Mouse (Mus musculus): ENCODE results near the gene Upf1. TPM values are rescaled to one million over a fixed set of nuclear protein-coding genes. Genes with fewer than 3 reads are reported as not detected.
A peak's percentile ranks its signal among the peaks of the same experiment; 100 is the strongest.

Upf1 gene
- total RNA-seq, 2 experiments from 2014 or later = 18.4 to 32.5 TPM

GRCm38 (mm10) chr8:70361484-70362032 is 8.5 kb upstream of the Upf1 start:
- ATAC-seq (replicated peaks; ENCODE audit: low FRiP score, poor library complexity, severe bottlenecking) = no peak

DNA sequence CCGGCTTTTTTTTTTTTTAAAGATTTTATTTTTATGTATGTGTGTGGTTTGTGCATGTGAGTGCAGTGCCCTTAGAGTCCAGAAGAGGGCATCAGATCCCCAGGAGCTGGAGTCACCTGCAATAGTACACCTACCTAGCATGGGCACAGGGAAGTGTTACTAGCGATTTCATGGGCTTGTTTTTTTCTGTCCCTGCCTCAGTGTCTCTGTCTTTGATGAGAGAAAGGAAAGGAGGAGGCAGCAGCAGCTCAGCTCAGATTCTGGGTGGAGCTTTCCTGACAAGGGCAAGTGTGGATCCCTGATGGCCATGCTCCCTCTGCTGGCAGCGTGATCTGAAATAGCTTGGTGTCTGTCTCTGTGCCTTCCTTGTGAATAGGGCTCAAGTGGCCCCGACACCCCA is 7.7 kb upstream of the Upf1 start:
- peak; percentile 60; the same call in 1 of the 2 replicates for ATAC-seq (replicated peaks; ENCODE audit: low FRiP score, poor library complexity, severe bottlenecking)

- ATAC-seq (replicated peaks; ENCODE audit: low FRiP score, poor library complexity, severe bottlenecking) = no peak
These were observed 6.3 kb upstream of the Upf1 start for GRCm38 (mm10) chr8:70359411-70359810.

GRCm38 (mm10) chr8:70356111-70356510 is 3.0 kb upstream of the Upf1 start:
- ATAC-seq (replicated peaks; ENCODE audit: low FRiP score, poor library complexity, severe bottlenecking) = peak; percentile 50

DNA sequence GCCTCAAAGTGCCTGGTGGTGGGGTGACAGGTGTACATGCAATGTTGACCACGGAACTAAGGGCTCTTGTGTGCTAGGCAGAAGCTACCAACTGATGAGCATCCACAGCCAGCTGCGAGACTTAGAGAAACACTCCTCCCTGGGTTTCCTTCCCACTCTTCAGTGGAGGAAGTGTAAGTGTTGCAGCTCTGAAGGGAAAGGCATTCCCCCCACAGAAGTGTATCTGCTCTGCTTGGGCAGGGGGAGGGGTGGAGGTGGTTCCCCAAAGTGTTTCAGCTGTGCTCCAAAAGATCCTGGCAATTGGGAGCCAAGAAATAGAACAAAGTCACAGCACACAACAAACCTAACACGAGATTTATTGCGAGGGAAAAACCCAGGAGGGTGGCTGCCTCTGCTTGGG is 926 bp upstream of the Upf1 start:
- ATAC-seq (replicated peaks; ENCODE audit: low FRiP score, poor library complexity, severe bottlenecking) = no peak

DNA sequence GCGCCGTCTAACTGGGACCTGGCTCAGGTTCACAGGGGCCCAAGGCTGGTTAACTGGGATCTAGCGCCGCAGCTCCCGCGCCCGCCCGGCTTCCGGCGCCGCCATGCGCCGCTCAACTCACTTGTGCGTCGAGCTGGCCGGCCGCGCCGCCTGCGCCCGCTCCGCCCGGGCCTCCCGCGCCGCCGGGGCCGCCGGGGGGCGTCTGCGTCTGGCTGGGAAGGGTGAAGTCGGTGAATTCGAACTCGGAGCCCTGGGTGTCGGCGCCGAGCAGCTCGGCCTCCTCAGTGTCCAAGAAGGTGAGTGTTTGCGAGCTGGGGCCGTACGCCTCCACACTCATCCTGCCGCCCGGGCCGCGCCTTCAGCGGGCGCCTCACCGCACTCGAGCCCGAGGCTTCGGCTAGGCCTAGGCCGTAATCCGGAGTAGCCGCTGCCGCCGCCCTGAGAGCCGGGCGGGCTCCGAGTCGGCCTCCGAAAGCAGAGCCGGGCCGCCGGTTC is 374 bp downstream of the Upf1 start:
- peak; percentile 18; the same call in 1 of the 2 replicates for ATAC-seq (replicated peaks; ENCODE audit: low FRiP score, poor library complexity, severe bottlenecking)

DNA sequence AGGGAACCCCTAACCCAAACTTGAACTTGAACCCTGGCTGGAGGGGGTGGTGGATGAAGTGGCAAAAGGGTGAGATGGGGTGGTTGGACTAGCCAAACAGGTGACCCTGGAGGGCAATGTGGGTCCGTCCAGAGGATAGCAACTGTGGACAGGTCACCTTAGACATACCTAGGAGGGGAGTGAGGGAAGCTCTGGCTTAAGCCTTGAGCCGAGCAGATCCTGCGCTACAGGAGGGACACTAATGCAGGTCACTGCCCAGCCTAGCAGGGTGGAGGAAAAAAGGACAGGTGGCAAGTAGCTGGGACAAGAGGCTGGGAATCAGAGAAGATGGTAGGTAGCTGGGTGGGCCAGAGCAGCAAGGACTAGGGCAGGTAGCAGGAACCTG is 1.1 kb downstream of the Upf1 start:
- ATAC-seq (replicated peaks; ENCODE audit: low FRiP score, poor library complexity, severe bottlenecking) = no peak

GRCm38 (mm10) chr8:70351035-70351999 is 1.8 kb downstream of the Upf1 start:
- ATAC-seq (replicated peaks; ENCODE audit: low FRiP score, poor library complexity, severe bottlenecking) = no peak; the same call in 1 of the 2 replicates

- ATAC-seq (replicated peaks; ENCODE audit: low FRiP score, poor library complexity, severe bottlenecking) = no peak
These were observed 5.1 kb downstream of the Upf1 start for GRCm38 (mm10) chr8:70347860-70348420.

DNA sequence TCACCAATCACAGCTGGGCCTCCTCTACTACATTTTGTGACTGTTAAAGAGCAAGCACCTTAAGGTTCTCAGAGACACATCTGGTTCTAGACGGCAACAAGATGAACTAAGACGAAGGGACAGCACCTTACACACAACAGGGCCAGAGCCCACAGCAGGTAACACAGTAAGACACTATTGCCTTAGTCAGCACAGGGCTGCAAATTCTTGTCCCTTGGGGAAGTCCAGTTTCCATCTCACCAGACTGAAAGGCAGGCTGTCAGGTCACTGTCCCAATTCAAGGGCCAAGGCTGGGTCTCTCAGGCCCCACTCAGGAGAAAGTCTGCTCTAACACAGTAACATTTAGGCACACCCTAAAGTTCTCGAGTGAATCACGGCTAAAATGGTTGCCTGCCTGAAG is 5.6 kb downstream of the Upf1 start:
- no peak for ATAC-seq (replicated peaks; ENCODE audit: low FRiP score, poor library complexity, severe bottlenecking)

DNA sequence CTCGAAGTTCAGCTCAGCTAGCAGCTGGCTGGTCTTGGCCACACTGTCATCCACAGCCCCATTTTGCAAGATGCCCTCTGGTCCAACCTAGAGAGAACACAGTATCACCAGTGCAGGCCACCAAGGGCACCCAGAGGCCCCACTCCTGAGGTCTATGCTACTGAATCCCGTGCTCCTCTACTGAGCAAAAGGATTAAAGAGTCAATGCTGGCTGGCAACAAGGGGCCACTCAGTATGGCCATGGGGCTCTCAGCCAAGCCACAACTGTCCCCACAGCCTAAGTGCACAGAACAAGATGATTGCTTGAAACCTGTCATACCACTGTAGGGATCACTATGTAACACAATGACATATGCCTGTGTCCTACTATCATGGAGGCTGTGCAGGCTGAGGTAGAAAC is 8.8 kb downstream of the Upf1 start:
- ATAC-seq (replicated peaks; ENCODE audit: low FRiP score, poor library complexity, severe bottlenecking) = no peak

DNA sequence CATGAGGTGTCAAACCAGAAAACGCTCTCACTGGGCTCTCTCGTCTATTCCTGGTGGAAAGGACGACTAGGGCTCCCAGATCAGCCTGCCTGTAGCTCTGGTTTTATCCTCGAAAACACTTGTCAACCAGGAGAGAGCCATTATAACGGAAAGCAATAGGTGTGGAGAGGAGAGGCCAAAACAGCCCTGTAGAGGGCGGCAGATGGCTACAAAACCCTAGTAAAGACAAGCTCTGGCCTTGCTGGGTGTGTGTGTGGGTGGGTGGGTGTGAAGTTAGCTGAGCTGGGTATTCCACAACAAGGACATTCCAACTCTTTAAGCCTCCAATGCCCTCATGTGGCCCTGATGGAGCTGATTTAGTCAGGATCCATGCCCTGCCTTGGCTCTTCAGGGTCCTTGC is 9.4 kb downstream of the Upf1 start:
- peak; percentile 44 for ATAC-seq (replicated peaks; ENCODE audit: low FRiP score, poor library complexity, severe bottlenecking)

DNA sequence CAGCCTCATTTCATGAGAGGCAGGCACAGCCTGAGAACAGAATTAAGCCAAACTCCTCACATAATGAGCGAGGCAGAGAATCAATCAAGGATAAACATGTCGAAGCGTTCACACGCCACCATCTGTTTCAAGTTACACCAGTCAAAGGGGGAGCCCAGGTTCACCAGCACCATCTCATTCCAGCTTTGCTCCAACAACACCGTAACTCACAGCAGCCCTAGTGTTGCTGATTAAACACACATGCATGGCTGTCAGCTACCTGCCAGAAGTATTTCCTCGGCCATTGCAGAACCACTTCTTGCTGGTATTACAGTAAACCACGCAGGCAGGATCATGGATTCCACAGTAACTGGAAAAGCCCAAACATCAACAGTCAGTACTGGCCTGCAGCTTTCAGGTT is 10.0 kb downstream of the Upf1 start:
- ATAC-seq (replicated peaks; ENCODE audit: low FRiP score, poor library complexity, severe bottlenecking) = no peak

DNA sequence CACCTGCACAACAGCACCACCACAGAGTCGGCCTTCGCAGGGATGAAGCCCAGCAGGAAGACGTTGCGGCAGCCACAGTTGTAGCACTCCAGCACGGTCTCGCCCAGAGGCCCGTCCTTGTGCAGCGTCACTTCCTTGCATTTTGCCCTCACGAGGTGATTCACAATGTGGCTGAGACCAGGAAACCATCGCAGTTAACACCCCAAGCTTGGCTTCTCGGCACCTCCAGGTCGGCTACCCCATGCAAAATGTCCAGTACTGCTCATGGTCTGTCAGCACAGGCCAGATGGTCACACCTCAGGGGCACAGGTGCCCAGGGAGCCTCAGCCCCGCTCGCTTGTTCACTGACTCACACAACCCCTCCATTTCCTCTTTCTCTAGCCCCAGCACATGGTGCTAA is 11.1 kb downstream of the Upf1 start:
- no peak for ATAC-seq (replicated peaks; ENCODE audit: low FRiP score, poor library complexity, severe bottlenecking)

DNA sequence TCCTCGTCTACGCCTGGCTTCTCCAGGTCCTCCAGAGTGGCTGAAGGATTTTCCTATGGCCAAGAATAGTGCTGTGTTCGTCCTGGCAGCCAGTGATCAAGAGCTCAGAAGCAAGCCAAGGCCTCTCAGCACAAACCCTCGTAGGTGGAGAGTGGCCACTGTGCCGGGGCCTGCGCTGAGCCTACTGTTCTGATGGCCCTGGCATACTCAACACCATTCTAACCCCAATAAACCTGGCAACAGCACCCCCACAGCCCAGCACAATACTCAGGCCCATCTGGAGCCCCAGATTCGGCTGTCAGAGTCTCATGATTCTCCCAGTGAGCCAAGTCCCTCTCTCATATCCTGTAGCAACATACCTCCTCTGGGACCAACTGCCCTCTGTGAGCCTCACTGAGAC is 12.4 kb downstream of the Upf1 start:
- no peak for ATAC-seq (replicated peaks; ENCODE audit: low FRiP score, poor library complexity, severe bottlenecking)

- no peak for ATAC-seq (replicated peaks; ENCODE audit: low FRiP score, poor library complexity, severe bottlenecking)
These were observed 14.1 kb downstream of the Upf1 start for GRCm38 (mm10) chr8:70338931-70339330.

DNA sequence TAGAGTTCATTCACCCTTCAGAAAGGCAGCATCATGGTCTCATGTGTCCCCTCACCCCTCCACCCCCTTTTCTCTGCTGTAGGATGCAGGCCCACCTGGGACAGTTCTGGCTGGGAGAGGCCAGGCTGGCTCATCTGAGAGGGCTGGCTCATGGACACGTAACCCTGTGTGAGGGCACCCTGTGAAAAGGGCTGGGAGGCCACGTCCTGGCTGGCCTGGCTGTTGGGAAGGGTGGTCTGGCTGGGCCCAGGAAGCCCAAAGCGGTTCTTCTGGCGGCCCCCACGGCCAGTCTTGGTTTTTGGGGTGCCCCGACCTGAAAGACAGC is 20.2 kb downstream of the Upf1 start:
- no peak for ATAC-seq (replicated peaks; ENCODE audit: low FRiP score, poor library complexity, severe bottlenecking)

- no peak for ATAC-seq (replicated peaks; ENCODE audit: low FRiP score, poor library complexity, severe bottlenecking)
These were observed 20.8 kb downstream of the Upf1 start for GRCm38 (mm10) chr8:70332070-70332877.

DNA sequence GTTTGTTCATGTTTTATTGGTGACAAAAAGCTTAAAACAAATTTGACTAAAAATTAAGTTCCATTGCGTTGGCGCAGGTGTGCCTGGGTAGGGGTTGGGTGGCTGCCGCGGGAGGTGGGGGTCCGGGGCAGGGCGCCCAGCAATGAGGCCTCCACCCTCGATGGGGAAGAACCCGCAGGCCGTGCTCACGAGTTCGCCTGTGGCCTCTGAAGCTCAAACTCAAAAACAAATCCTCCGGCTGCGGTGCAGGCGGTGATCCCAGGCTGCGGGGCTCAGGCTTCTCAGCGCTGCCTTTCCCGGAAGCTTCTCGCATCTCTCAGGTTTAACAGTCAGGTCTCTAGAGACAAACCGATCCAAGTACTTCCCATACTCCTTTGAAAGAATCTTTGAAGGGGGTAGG is 21.6 kb downstream of the Upf1 start:
- no peak for ATAC-seq (replicated peaks; ENCODE audit: low FRiP score, poor library complexity, severe bottlenecking)

- ATAC-seq (replicated peaks; ENCODE audit: low FRiP score, poor library complexity, severe bottlenecking) = 0 out of 2 replicates have a peak, but pooled peaks have one; percentile 30
These were observed 22.2 kb downstream of the Upf1 start for GRCm38 (mm10) chr8:70330741-70331364.

All from erythroid progenitor cell, adult 5-6 weeks (primary cell).